Mouse (Mus musculus) embryonic fibroblast, embryonic 13.5 days (primary cell): ENCODE results near the gene Sdc4. TPM values are rescaled to one million over a fixed set of nuclear protein-coding genes. Genes with fewer than 3 reads are reported as not detected.

Experiments used
- H3K27ac ChIP-seq: 2 replicates; pipeline ENCODE4 v1.5.1; 2012; ENCODE audit warnings: low read length, control low read depth, inconsistent platforms; ENCODE audit not compliant: insufficient read depth
- H3K4me1 ChIP-seq: 2 replicates; pipeline ENCODE4 v1.6.1; 2011; ENCODE audit warnings: low read length; ENCODE audit not compliant: control insufficient read depth, insufficient read depth
- H3K4me3 ChIP-seq: 2 replicates; pipeline ENCODE4 v1.5.1; 2011; ENCODE audit warnings: mild to moderate bottlenecking, control low read depth, low read length; ENCODE audit not compliant: insufficient read depth
- CTCF ChIP-seq: IDR thresholded peaks from 2 replicates; pipeline ENCODE4 v1.5.1; 2011; ENCODE audit warnings: mild to moderate bottlenecking, control low read depth, low read length, moderate library complexity, borderline replicate concordance; ENCODE audit not compliant: insufficient read depth
- POLR2A ChIP-seq: IDR thresholded peaks from 2 replicates; pipeline ENCODE4 v1.6.1; 2011; ENCODE audit warnings: low read depth, mild to moderate bottlenecking, control low read depth, low read length, moderate library complexity
- polyA plus RNA-seq: library from polyadenylated mRNA; stranded (reverse); fragments of >200 nt; gene quantifications from 2 replicates; pipeline ENCODE4 v1.2.4, GENCODE M21; 2011; ENCODE audit warnings: low read depth; ENCODE audit not compliant: missing spikeins, insufficient read length

Gene Sdc4
- 242 and 248 TPM in 2 replicates for polyA plus RNA-seq

- peak within 1 kb of the TSS; percentile 66 for H3K4me3 ChIP-seq
- H3K4me1 ChIP-seq, result peaks cover 3% of the 10 kb centered on the region; the same call in 1 of the 2 replicates
- TF ChIP-seq POLR2A, result no peak
- TF ChIP-seq CTCF, result no peak
- peak within 1 kb of the TSS; percentile 68 for H3K27ac ChIP-seq
Observed at GRCm38 (mm10) chr2:164443460-164444000, at the start of gene Sdc4. Gene Sdc4 (minus strand): TSS chr2:164443887.

- H3K27ac ChIP-seq, result no peak overlapping the region
- H3K4me1 ChIP-seq, result no peaks in the 10 kb centered on the region
- TF ChIP-seq POLR2A (no peak), CTCF (no peak)
- H3K4me3 ChIP-seq, result no peak overlapping the region; the same call in 1 of the 2 replicates
Observed at GRCm38 (mm10) chr2:164487812-164488211, 44.1 kb upstream of the Sdc4 start.

- no peak for TF ChIP-seq POLR2A
- TF ChIP-seq CTCF, result no peak
- Histone ChIP-seq H3K4me3 (peak overlapping the region; percentile 72), H3K4me1 (no peaks in the 10 kb centered on the region), H3K27ac (no peak overlapping the region)
Observed at GRCm38 (mm10) chr2:164487115-164487527, 43.4 kb upstream of the Sdc4 start.

- Histone ChIP-seq H3K4me1 (no peaks in the 10 kb centered on the region), H3K27ac (no peak overlapping the region), H3K4me3 (peak overlapping the region; percentile 72)
- TF ChIP-seq POLR2A (peak; percentile 27; the same call in 1 of the 2 replicates), CTCF (no peak)
Observed at GRCm38 (mm10) chr2:164486258-164487114, 42.8 kb upstream of the Sdc4 start.

GRCm38 (mm10) chr2:164485681-164486257, 42.1 kb upstream of the Sdc4 start, which contains the start of gene Dbndd2:
Gene Dbndd2 (plus strand): TSS chr2:164486106.
- TF ChIP-seq CTCF (no peak), POLR2A (0 out of 2 replicates have a peak, but pooled peaks have one; percentile 5)
- H3K27ac ChIP-seq, result no peak within 1 kb of the TSS
- no peaks in the 10 kb centered on the region for H3K4me1 ChIP-seq
- peak within 1 kb of the TSS; percentile 72 for H3K4me3 ChIP-seq

GRCm38 (mm10) chr2:164473624-164474023, 29.9 kb upstream of the Sdc4 start, which contains the start of gene Trp53tg5:
Gene Trp53tg5 (minus strand): TSS chr2:164473724.
- Histone ChIP-seq H3K4me1 (0 out of 2 replicates have a peak, but pooled peaks cover 5% of the 10 kb centered on the region), H3K27ac (no peak within 1 kb of the TSS), H3K4me3 (no peak within 1 kb of the TSS)
- no peak for TF ChIP-seq CTCF
- no peak for TF ChIP-seq POLR2A

- H3K4me3 ChIP-seq, result no peak overlapping the region
- no peak for TF ChIP-seq POLR2A
- TF ChIP-seq CTCF, result no peak
- H3K4me1 ChIP-seq, result 0 out of 2 replicates have a peak, but pooled peaks cover 5% of the 10 kb centered on the region
- no peak overlapping the region for H3K27ac ChIP-seq
Observed at GRCm38 (mm10) chr2:164470254-164470653, 26.6 kb upstream of the Sdc4 start.

GRCm38 (mm10) chr2:164466787-164467186, 23.1 kb upstream of the Sdc4 start:
- no peak for TF ChIP-seq POLR2A
- TF ChIP-seq CTCF, result no peak
- no peak overlapping the region for H3K27ac ChIP-seq
- H3K4me3 ChIP-seq, result no peak overlapping the region
- peaks cover 8% of the 10 kb centered on the region; the same call in 1 of the 2 replicates for H3K4me1 ChIP-seq

GRCm38 (mm10) chr2:164465161-164465560, 21.5 kb upstream of the Sdc4 start:
- Histone ChIP-seq H3K4me3 (no peak overlapping the region), H3K27ac (no peak overlapping the region)
- TF ChIP-seq CTCF, result no peak
- no peak for TF ChIP-seq POLR2A

More at GRCm38 (mm10) chr2:164465161-164465560, 21.5 kb upstream of the Sdc4 start:
- peaks cover 8% of the 10 kb centered on the region; the same call in 1 of the 2 replicates for H3K4me1 ChIP-seq
